Mouse (Mus musculus): Measurements from ENCODE around the gene Uchl3. TPM values are rescaled to one million over a fixed set of nuclear protein-coding genes. Genes with fewer than 3 reads are reported as not detected.

The Uchl3 gene
- polyA plus RNA-seq, 1 experiment from 2014 or later: 200 TPM

GRCm38 (mm10) chr14:101688406-101688805 lies 34.6 kb downstream of the Uchl3 start:
- 86% methylated on average over 2 of the region's 2 CpGs for WGBS
- Histone ChIP-seq H3K4me3 (no peak overlapping the region), H3K9me3 (no peaks in the 10 kb centered on the region)

GRCm38 (mm10) chr14:101704479-101704878 lies 50.7 kb downstream of the Uchl3 start:
- Histone ChIP-seq H3K27me3 (replicated peaks; ENCODE audit: low read depth, poor library complexity, severe bottlenecking) (no peaks in the 10 kb centered on the region), H3K9me3 (no peaks in the 10 kb centered on the region), H3K36me3 (replicated peaks) (no peaks in the 10 kb centered on the region), H3K4me1 (no peaks in the 10 kb centered on the region), H3K4me3 (no peak overlapping the region), H3K27ac (replicated peaks) (no peak overlapping the region)
- 79% methylated on average over 4 of the region's 4 CpGs for WGBS
- no peak for DNase-seq (ENCODE audit: low spot score)

More at GRCm38 (mm10) chr14:101688406-101688805, 34.6 kb downstream of the Uchl3 start:
- DNase-seq (ENCODE audit: low spot score): no peak
- Histone ChIP-seq H3K27ac (replicated peaks) (no peak overlapping the region), H3K4me1 (no peaks in the 10 kb centered on the region), H3K27me3 (replicated peaks; ENCODE audit: low read depth, poor library complexity, severe bottlenecking) (no peaks in the 10 kb centered on the region), H3K36me3 (replicated peaks) (peaks cover 32% of the 10 kb centered on the region)

GRCm38 (mm10) chr14:101707088-101707487 lies 53.3 kb downstream of the Uchl3 start:
- 86% methylated on average over 5 of the region's 5 CpGs for WGBS
- H3K27ac ChIP-seq (replicated peaks): no peak overlapping the region

GRCm38 (mm10) chr14:101714414-101714813 lies 60.6 kb downstream of the Uchl3 start:
- DNase-seq (ENCODE audit: low spot score): no peak
- Histone ChIP-seq H3K27me3 (replicated peaks; ENCODE audit: low read depth, poor library complexity, severe bottlenecking) (no peaks in the 10 kb centered on the region), H3K27ac (replicated peaks) (no peak overlapping the region), H3K36me3 (replicated peaks) (no peaks in the 10 kb centered on the region), H3K4me1 (no peaks in the 10 kb centered on the region), H3K9me3 (no peaks in the 10 kb centered on the region), H3K4me3 (no peak overlapping the region)
- WGBS: 67% methylated on average over 2 of the region's 2 CpGs

More at GRCm38 (mm10) chr14:101707088-101707487, 53.3 kb downstream of the Uchl3 start:
- no peak for DNase-seq (ENCODE audit: low spot score)
- Histone ChIP-seq H3K4me3 (no peak overlapping the region), H3K9me3 (no peaks in the 10 kb centered on the region), H3K27me3 (replicated peaks; ENCODE audit: low read depth, poor library complexity, severe bottlenecking) (no peaks in the 10 kb centered on the region), H3K4me1 (no peaks in the 10 kb centered on the region), H3K36me3 (replicated peaks) (no peaks in the 10 kb centered on the region)

GRCm38 (mm10) chr14:101729237-101729971 lies 75.6 kb downstream of the Uchl3 start, which contains the start of the genes Gm9922 and Lmo7:
Gm9922 (minus strand) TSS chr14:101729814.
Lmo7 (plus strand) TSS chr14:101729957.
- peak within 1 kb of the TSS; percentile 71 for H3K4me3 ChIP-seq
- under 1% methylated on average over 51 of the region's 51 CpGs for WGBS
- H3K9me3 ChIP-seq: no peaks in the 10 kb centered on the region
- peaks cover 27% of the 10 kb centered on the region for H3K4me1 ChIP-seq
- H3K27me3 ChIP-seq (replicated peaks; ENCODE audit: low read depth, poor library complexity, severe bottlenecking): peaks cover 49% of the 10 kb centered on the region
- peak within 1 kb of the TSS; percentile 76 for H3K27ac ChIP-seq (replicated peaks)
- no peaks in the 10 kb centered on the region for H3K36me3 ChIP-seq (replicated peaks)
- peak; percentile 86 for DNase-seq (ENCODE audit: low spot score)

- H3K27me3 ChIP-seq (replicated peaks; ENCODE audit: low read depth, poor library complexity, severe bottlenecking): peaks cover 49% of the 10 kb centered on the region
- 1% methylated on average over 28 of the region's 28 CpGs for WGBS
Measured at GRCm38 (mm10) chr14:101729972-101730692, 76.4 kb downstream of the Uchl3 start.

GRCm38 (mm10) chr14:101733542-101734303 lies 80.0 kb downstream of the Uchl3 start:
- DNase-seq (ENCODE audit: low spot score): no peak
- Histone ChIP-seq H3K4me3 (no peak overlapping the region), H3K4me1 (peaks cover 23% of the 10 kb centered on the region), H3K27ac (replicated peaks) (no peak overlapping the region), H3K9me3 (no peaks in the 10 kb centered on the region), H3K27me3 (replicated peaks; ENCODE audit: low read depth, poor library complexity, severe bottlenecking) (peaks cover 36% of the 10 kb centered on the region), H3K36me3 (replicated peaks) (no peaks in the 10 kb centered on the region)
- 28% methylated on average over 10 of the region's 10 CpGs for WGBS

More at GRCm38 (mm10) chr14:101729972-101730692, 76.4 kb downstream of the Uchl3 start:
- peak; percentile 32 for DNase-seq (ENCODE audit: low spot score)
- peaks cover 27% of the 10 kb centered on the region for H3K4me1 ChIP-seq
- H3K9me3 ChIP-seq: no peaks in the 10 kb centered on the region
- H3K4me3 ChIP-seq: peak overlapping the region; percentile 71
- peak overlapping the region; percentile 76; the same call in 1 of the 2 replicates for H3K27ac ChIP-seq (replicated peaks)
- H3K36me3 ChIP-seq (replicated peaks): no peaks in the 10 kb centered on the region

GRCm38 (mm10) chr14:101737501-101737900 lies 83.7 kb downstream of the Uchl3 start:
- no peaks in the 10 kb centered on the region; the same call in 1 of the 2 replicates for H3K27me3 ChIP-seq (replicated peaks; ENCODE audit: low read depth, poor library complexity, severe bottlenecking)
- no peak overlapping the region for H3K27ac ChIP-seq (replicated peaks)
- H3K4me1 ChIP-seq: peaks cover 7% of the 10 kb centered on the region; the same call in 1 of the 2 replicates
- DNase-seq (ENCODE audit: low spot score): no peak
- H3K4me3 ChIP-seq: no peak overlapping the region
- no peaks in the 10 kb centered on the region for H3K36me3 ChIP-seq (replicated peaks)
- 84% methylated on average over 4 of the region's 4 CpGs for WGBS
- no peaks in the 10 kb centered on the region for H3K9me3 ChIP-seq

Other genes with a start within 250 kb of the Uchl3 start
- gene Tbc1d4, start 44.8 kb upstream of the Uchl3 start, polyA plus RNA-seq (2016; fragmentation: Nextera tagmentation; extraction: Ambion mirVana): 7.6 and 9.7 TPM in 2 replicates
- gene Commd6, start 13.3 kb upstream of the Uchl3 start, polyA plus RNA-seq (2016; fragmentation: Nextera tagmentation; extraction: Ambion mirVana): 100.0 and 105 TPM in 2 replicates
- gene Gm9922, start 75.8 kb downstream of the Uchl3 start, polyA plus RNA-seq (2016; fragmentation: Nextera tagmentation; extraction: Ambion mirVana): 0.68 and 1.6 TPM in 2 replicates
- gene Lmo7, start 76.0 kb downstream of the Uchl3 start, polyA plus RNA-seq (2016; fragmentation: Nextera tagmentation; extraction: Ambion mirVana): 3.5 and 3.8 TPM in 2 replicates